ENCODE assay signal across 33 mouse cellular contexts in the genomic region with DNA sequence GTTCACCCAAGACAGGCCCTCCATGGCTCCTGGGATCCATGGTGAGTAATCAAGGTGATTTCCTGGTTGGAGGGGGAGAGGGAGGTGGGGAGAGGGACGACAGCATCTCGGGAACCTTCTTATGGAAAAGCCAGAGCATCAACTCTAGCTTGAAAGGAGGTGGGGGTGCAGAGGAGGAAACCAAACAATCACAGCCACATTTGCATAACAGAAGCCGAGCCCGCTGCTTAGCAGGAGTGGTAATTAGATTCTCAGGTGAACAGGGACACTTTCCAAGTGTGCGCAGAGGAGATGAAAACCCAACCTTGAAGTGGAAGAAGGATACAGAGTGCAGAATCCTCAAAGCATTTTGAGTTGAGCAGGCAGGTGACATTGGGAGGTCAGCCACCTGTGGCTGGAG. TPM values are rescaled to one million over a fixed set of nuclear protein-coding genes. Genes with fewer than 3 reads are reported as not detected.
A peak's percentile ranks its signal among the peaks of the same experiment; 100 is the strongest.
DNase-seq lines count a peak whose midpoint lies in the region; ATAC-seq lines count a peak whose summit lies in the region.
"Had no signal": no experiment of that assay in that cellular context is flagged by ENCODE, and none has a peak within 500 bp of the region (broad histone marks: within the 10 kb centered on the region; RNA-seq: fewer than 3 reads in every experiment).

No protein-coding gene starts in this region.

- no peak overlapping the region for H3K4me3 ChIP-seq in heart, embryonic 13.5 days
- H3K4me3 ChIP-seq in kidney, embryonic 16.5 days (ENCODE audit: low read length): no peak overlapping the region
- H3K4me3 ChIP-seq: embryonic facial prominence, embryonic 10.5 days; embryonic facial prominence, embryonic 13.5 days; erythroblast, embryonic 14.5 days; forebrain, embryonic 12.5 days; gastrocnemius, adult 2 months; heart, embryonic 15.5 days had no signal

- peak overlapping the region; percentile 88; the same call in 1 of the 2 replicates for H3K27ac ChIP-seq in heart, embryonic 13.5 days (replicated peaks)
- H3K27ac ChIP-seq in kidney, embryonic 16.5 days (ENCODE audit: low read length): no peak overlapping the region
- H3K27ac ChIP-seq: embryonic facial prominence, embryonic 10.5 days; embryonic facial prominence, embryonic 13.5 days; forebrain, embryonic 12.5 days; gastrocnemius, adult 2 months; hindbrain, embryonic 14.5 days; hindbrain, postnatal 0 days had no signal

- H3K9ac ChIP-seq in heart, embryonic 13.5 days: no peak overlapping the region
- H3K9ac ChIP-seq in kidney, embryonic 16.5 days (replicated peaks; ENCODE audit: low read length): no peak overlapping the region
- H3K9ac ChIP-seq: embryonic facial prominence, embryonic 13.5 days; forebrain, embryonic 12.5 days; heart, embryonic 15.5 days; hindbrain, embryonic 14.5 days had no signal

- 59% methylated on average over 5 of the region's 5 CpGs for WGBS in heart, embryonic 13.5 days
- 46% methylated on average over 5 of the region's 5 CpGs for WGBS in kidney, embryonic 16.5 days

- H3K36me3 ChIP-seq in heart, embryonic 13.5 days: no peaks in the 10 kb centered on the region
- H3K36me3 ChIP-seq in kidney, embryonic 16.5 days (ENCODE audit: insufficient read depth, low read length): no peaks in the 10 kb centered on the region
- H3K36me3 ChIP-seq: embryonic facial prominence, embryonic 10.5 days; embryonic facial prominence, embryonic 13.5 days; forebrain, embryonic 12.5 days; G1E; heart, embryonic 15.5 days had no signal

- no peak for DNase-seq in heart, postnatal 10 days
- peak; percentile 99 for DNase-seq in ES-CJ7 (ENCODE audit: low read depth, low spot score)
- DNase-seq in WW6 (ENCODE audit: low read depth, low spot score): peak; percentile 63
- DNase-seq in cerebellum, postnatal 25 days: no peak
- no peak for DNase-seq in layer of hippocampus, postnatal 14 days (ENCODE audit: low spot score in 2 of 2)
- DNase-seq: adrenal gland, postnatal 25 days; B cell, adult 2 months; cerebellum, adult 18-20 months; cerebellum, adult 9-10 months; cerebellum, postnatal 36 days; embryo, embryonic 11 days; gastrocnemius, adult 2 months; gastrocnemius, postnatal 14 days; heart, adult 11 months; heart, postnatal 14 days; heart, postnatal 4 days; kidney, adult 18-20 months had no signal

- H3K4me2 ChIP-seq in heart, embryonic 13.5 days: no peak overlapping the region
- H3K4me2 ChIP-seq in kidney, embryonic 16.5 days (replicated peaks; ENCODE audit: low read depth, low read length): no peak overlapping the region
- H3K4me2 ChIP-seq: embryonic facial prominence, embryonic 13.5 days; forebrain, embryonic 12.5 days; heart, embryonic 11.5 days; heart, embryonic 15.5 days; hindbrain, embryonic 14.5 days had no signal

- no peaks in the 10 kb centered on the region for H3K27me3 ChIP-seq in heart, embryonic 13.5 days (replicated peaks)
- H3K27me3 ChIP-seq in kidney, embryonic 16.5 days (ENCODE audit: insufficient read depth, low read length): no peaks in the 10 kb centered on the region
- H3K27me3 ChIP-seq: forebrain, embryonic 12.5 days; heart, embryonic 15.5 days had no signal

- ATAC-seq in heart, embryonic 13.5 days (ENCODE audit: extremely low read depth, insufficient number of reproducible peaks, low FRiP score, low TSS enrichment): no peak
- ATAC-seq in kidney, embryonic 16.5 days (ENCODE audit: low FRiP score, low TSS enrichment): no peak
- ATAC-seq: forebrain, embryonic 16.5 days; hindbrain, postnatal 0 days; inflammation-experienced regulatory T-cells, adult 6 months; intestine, embryonic 16.5 days; Patski had no signal

- H3K9me3 ChIP-seq in heart, embryonic 13.5 days: peaks cover 13% of the 10 kb centered on the region
- H3K9me3 ChIP-seq in kidney, embryonic 16.5 days (ENCODE audit: low read length): 0 out of 2 replicates have a peak, but pooled peaks cover 5% of the 10 kb centered on the region
- H3K9me3 ChIP-seq: G1E; heart, embryonic 15.5 days had no signal

- H3K4me1 ChIP-seq in heart, embryonic 13.5 days: peaks cover 46% of the 10 kb centered on the region
- no peaks in the 10 kb centered on the region for H3K4me1 ChIP-seq in kidney, embryonic 16.5 days (ENCODE audit: insufficient read depth, low read length)

- intact Hi-C loops in heart, postnatal 10 days (cut with DNase I): no loop called here

RNA-seq across cellular contexts. Expression of a gene that starts 29.3 kb away (rescaled TPM):
- polyA plus RNA-seq in heart, embryonic 13.5 days (2015; fragmentation: Nextera tagmentation; extraction: Ambion mirVana): 8.2 and 8.7 TPM in 2 replicates
- total RNA-seq in heart, postnatal 10 days (2021): 1 to 10 TPM; 4.7 to 6.0 TPM
- 4.1 and 5.2 TPM in 2 replicates for polyA plus RNA-seq in kidney, embryonic 16.5 days (2015; fragmentation: Nextera tagmentation; extraction: Ambion mirVana)
- 100 to 1,000 TPM; 193 to 194 TPM for total RNA-seq in layer of hippocampus, postnatal 14 days (2021)
- total RNA-seq: CH12.LX had no signal
- polyA plus RNA-seq: erythroblast, embryonic 14.5 days; G1E; Patski had no signal

Comparison
In these comparisons a context has a peak if more than half of its experiments do, and no peak if none do; other contexts are left out.
1. DNase-seq: peak in ES-CJ7 (single experiment) and WW6 (single experiment); none in heart, postnatal 10 days (0 of 2), cerebellum, postnatal 25 days (0 of 2) and layer of hippocampus, postnatal 14 days (0 of 2).
2. RNA of a gene that starts 29.3 kb away (total RNA-seq): 193 to 194 TPM in layer of hippocampus, postnatal 14 days; 4.7 to 6.0 TPM in heart, postnatal 10 days; every median in the first group is over 10 times any median in the second.